Mouse (Mus musculus) telencephalon, adult 2 months (tissue): ENCODE data around the gene Ube2d3.
"Not testable (repeated sequence)": the region's sequence is repeated elsewhere in the genome, so short reads cannot be mapped to it uniquely, and the experiment has no call there.

Source experiments
- DNase-seq: peaks from one replicate; pipeline ENCODE4 v3.0.0-alpha.2; 2011; ENCODE audit warnings: low read depth, low spot score

Ube2d3 gene

GRCm38 (mm10) chr3:135438531-135438912 lies 573 bp downstream of the Ube2d3 start:
- peak; percentile 73 for DNase-seq

DNA sequence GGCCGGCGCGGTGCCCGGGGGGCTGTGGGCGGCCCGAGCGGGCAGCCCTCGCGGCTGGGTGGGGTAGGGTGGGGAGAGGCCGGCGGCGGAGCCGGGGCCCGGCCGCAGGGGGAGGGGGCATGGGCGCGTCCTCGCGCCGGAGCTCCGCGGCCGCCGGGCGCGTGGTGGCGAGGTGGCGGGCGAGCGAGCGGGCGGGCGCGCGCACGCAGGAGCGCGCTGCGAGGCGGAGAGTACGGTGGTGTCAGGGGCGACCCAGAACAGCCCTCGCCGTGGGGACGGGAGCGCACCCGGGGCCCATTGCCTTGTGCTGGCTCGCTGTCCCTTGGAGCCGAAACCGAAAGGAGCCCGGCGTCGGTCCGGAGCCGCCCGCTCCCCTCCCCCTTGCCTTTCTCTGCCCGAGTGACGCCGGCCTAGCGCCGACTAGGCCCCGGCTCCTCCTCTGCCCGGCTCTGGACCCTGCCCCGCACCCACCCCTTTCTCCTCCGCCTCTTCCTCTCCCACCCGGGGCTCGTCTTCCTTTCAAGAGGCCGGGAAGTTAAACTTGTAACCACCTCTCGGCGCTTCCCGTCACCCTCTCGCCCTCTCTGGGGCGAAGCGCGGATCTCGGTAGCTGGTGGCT lies 1.1 kb downstream of the Ube2d3 start:
- peak; percentile 63 for DNase-seq

GRCm38 (mm10) chr3:135439651-135440050 lies 1.7 kb downstream of the Ube2d3 start:
- DNase-seq = no peak

- DNase-seq = peak; percentile 26
Observed at GRCm38 (mm10) chr3:135440221-135440620, 2.3 kb downstream of the Ube2d3 start.

GRCm38 (mm10) chr3:135440621-135441020 lies 2.7 kb downstream of the Ube2d3 start:
- DNase-seq = no peak

DNA sequence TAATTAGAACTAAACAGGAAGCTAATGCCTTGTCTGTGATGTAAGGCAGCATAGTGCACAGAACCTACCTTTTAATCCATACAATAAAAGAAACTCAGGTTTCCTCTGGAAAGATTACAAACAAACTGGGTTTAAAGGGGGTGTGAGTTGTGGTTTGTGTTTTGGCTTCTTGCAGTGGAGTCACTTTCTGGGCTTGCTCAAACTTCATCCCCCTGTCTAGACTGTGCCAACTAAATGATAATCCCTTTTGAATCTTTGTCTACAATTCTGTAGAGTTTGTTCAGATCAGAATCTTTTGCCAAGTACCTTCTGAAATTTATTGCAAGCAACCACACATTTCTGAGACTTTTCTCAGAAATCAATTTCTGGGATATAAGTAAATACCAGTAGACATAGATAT lies 7.0 kb downstream of the Ube2d3 start:
- no peak for DNase-seq

DNA sequence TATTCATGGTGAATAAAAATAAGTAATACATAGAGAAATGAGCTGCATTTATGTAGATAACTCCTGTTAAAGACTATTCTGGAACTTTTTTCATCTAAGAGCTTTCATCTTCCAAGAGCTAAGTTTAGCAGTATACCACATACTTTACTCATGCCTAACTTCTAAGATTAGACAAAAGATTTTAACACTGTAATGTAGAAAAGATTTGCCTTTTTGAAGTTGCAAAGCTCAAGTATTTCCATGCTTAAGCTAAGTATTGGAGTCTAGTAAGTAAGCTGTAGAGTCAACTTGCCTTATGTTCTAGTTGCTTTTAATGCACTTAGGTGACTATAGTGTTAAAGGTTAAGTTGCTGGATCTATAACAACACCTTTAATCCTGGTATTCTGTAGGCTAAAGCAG lies 21.0 kb downstream of the Ube2d3 start:
- no peak for DNase-seq

DNA sequence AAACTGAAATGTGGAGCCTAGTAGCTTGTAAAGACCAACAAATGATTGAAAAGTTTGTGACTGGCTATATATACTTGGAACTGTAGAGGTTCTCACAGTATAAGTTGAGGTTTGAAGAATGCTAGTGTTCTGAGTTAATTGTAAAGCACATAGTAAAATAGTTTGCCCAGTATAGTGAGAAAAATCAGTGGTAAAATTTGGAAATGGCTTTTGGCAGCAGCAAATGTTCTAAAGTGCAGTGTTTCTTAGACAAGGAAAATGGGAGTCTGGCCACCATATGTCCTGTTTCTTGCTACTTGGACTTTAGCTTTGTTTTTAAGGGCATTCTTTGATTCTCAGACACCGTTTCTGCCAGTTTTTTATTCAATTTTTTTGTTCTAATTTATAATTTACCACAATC lies 30.5 kb downstream of the Ube2d3 start:
- no peak for DNase-seq

DNA sequence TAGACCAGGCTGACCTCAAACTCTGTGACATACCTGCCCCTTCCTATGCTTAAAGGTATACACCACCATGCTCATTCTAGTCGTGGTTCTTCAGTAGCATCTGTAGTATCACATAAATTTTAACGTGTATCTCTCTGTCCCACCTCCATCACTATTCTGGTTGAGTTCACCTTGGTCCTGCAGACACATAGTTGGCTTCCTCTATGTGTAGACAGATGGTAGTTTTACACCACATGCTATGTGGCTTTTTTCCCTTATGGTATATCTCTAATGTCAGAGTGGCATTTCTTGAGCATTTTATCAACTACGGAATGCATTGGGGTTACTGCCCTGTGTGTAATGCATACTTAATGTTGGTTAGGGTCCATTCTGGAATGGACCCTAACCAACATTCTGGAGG lies 31.2 kb downstream of the Ube2d3 start:
- no peak for DNase-seq

- DNase-seq = peak; percentile 57
Observed at GRCm38 (mm10) chr3:135469974-135470373, 32.0 kb downstream of the Ube2d3 start.

GRCm38 (mm10) chr3:135470823-135471222 lies 32.9 kb downstream of the Ube2d3 start:
- DNase-seq = no peak

DNA sequence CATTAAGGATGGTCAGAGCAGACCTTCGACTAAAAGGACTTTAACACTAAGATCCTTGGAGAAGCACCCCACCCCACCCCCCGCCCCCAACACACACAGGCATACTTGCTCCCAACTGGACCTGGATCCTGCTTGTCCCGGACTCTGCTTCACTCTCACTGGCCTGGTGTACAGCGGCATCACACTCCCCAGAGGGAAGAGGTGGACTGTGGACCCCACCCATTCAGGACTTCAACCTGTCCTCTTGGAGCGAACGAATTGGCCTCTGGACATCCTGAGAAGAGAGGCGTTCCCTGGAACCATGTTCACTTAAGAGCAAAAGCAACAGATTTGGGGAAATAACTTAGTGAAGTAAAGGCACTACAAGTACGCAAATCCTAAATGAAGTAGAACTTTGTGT lies 37.1 kb downstream of the Ube2d3 start:
- no peak for DNase-seq

DNA sequence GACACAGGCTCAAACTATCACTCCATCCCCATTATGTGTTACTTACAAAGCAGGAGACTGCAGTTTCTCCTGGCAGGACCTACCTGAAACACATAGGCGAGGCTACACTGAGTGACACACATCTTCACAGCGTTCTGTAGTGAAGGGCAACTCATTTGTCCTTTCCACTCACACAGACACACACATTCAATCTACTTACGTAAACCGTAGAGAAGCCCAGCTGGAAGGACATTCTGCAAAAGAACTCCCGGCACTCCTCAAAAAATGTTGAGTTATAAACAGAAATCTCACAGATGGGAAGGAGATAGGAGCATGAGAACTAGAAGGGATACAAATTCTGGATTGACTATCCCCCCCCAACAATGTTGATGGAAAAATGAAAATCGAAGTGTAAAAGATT lies 38.3 kb downstream of the Ube2d3 start:
- DNase-seq = peak; percentile 59

DNA sequence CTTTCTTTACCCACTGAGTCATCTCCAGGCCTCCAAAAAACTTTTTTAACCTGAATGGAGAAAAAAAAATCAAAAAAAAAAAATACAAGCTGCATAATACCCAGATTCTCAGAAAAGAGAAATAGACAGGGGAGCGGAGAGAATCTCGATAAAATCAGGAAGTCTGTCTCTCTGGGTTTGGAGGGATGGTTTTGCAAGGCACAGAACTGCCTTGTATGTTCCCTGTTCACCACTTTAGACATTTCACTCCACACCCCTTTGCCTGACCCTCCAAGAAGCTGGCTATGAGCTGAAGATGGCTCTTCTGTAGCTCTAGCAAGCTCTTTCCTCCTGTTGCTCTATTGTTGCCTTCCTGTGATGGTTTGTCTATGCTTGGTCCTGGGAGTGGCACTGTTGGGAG lies 39.0 kb downstream of the Ube2d3 start:
- DNase-seq = no peak

- DNase-seq = not testable (repeated sequence)
Observed at GRCm38 (mm10) chr3:135479090-135479489, 41.1 kb downstream of the Ube2d3 start.

- no peak for DNase-seq
Observed at GRCm38 (mm10) chr3:135480767-135481166, 42.8 kb downstream of the Ube2d3 start.

DNA sequence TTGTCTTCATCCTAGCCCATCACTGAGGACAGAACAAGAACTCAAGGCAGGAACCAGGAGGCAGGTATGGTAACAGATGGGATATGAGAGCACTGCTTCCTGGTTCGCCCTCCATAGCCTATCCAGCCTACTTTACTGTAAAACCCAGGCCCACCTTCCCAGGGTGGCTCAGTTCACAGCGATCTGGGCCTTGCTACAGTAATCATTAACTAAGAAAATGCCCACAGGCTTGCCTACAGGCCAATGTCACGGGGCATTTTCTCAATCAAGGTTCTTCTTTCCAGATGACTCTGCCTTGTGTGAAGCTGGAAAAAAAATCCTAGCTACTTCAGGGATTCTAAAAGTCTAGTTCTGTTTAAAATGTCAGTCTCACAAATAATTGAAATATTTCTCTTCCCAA lies 43.7 kb downstream of the Ube2d3 start:
- DNase-seq = no peak

- DNase-seq = not testable (repeated sequence)
Observed at GRCm38 (mm10) chr3:135484650-135485049, 46.7 kb downstream of the Ube2d3 start.

- peak; percentile 43 for DNase-seq
Observed at GRCm38 (mm10) chr3:135485128-135485899, 47.4 kb downstream of the Ube2d3 start, which contains the start of gene Manba. Gene Manba (plus strand): TSS chr3:135485611.

GRCm38 (mm10) chr3:135485900-135486241 lies 47.9 kb downstream of the Ube2d3 start:
- DNase-seq = no peak

- no peak for DNase-seq
Observed at GRCm38 (mm10) chr3:135486351-135486750, 48.4 kb downstream of the Ube2d3 start.

GRCm38 (mm10) chr3:135487803-135488202 lies 49.9 kb downstream of the Ube2d3 start:
- DNase-seq = no peak

GRCm38 (mm10) chr3:135489865-135490520 lies 52.0 kb downstream of the Ube2d3 start:
- DNase-seq = no peak
